25 mouse cellular contexts compared by ENCODE assay signal in the genomic region with DNA sequence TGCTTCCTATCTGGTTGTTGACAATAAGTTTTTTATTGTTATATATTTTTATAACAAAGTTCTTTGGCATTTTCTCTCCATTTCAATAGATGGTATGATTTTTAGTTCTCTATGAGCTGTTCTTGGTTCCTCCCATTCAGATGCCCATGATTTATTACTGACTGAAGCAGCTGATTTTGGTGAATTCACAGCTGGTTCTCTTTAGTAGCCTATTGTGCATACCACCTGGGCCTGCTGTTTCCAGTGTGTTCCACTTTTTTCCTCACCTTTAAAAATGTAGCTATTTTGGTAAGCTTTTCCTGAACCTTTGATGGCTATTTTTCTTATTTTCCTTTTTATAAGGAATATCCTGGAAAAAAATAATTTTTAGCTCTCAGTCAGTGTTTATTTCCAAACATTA.
DNase-seq lines count a peak whose midpoint lies in the region; ATAC-seq and TF ChIP-seq lines count a peak whose summit lies in the region.
"Had no signal": no experiment of that assay in that cellular context is flagged by ENCODE, and none has a peak within 500 bp of the region (broad histone marks: within the 10 kb centered on the region; RNA-seq: fewer than 3 reads in every experiment).

No protein-coding gene starts in this region.

- DNase-seq in embryo, embryonic 11 days: peak; percentile 20
- DNase-seq in embryo, embryonic 9.5 days (ENCODE audit: extremely low spot score): no peak
- peak; percentile 4 for DNase-seq in midbrain, postnatal 0 days (ENCODE audit: low spot score)
- DNase-seq in mesoderm, embryonic 11.5 days (ENCODE audit: low read depth, low spot score): peak; percentile 28
- no peak for DNase-seq in cerebellum, adult 9-11 months
- DNase-seq: adrenal gland, postnatal 10 days; adrenal gland, postnatal 36 days; B cell, adult 2 months; cerebellum, adult 11 months; cerebellum, adult 2 months; cerebellum, postnatal 14 days; gastrocnemius, adult 2 months; gastrocnemius, postnatal 14 days; heart, adult 11 months had no signal

- no peaks in the 10 kb centered on the region for H3K27me3 ChIP-seq in midbrain, postnatal 0 days (ENCODE audit: insufficient read depth, low read length)
- H3K27me3 ChIP-seq in midbrain, embryonic 13.5 days: no peaks in the 10 kb centered on the region
- H3K27me3 ChIP-seq: CH12.LX; forebrain, embryonic 13.5 days; hindbrain, embryonic 12.5 days; hindbrain, embryonic 15.5 days; Patski had no signal

- H3K4me3 ChIP-seq in midbrain, postnatal 0 days (ENCODE audit: low read depth, low read length): no peak overlapping the region
- H3K4me3 ChIP-seq in midbrain, embryonic 13.5 days (replicated peaks): no peak overlapping the region
- H3K4me3 ChIP-seq: forebrain, embryonic 10.5 days; forebrain, embryonic 13.5 days; gastrocnemius, adult 2 months; hindbrain, embryonic 12.5 days; hindbrain, embryonic 15.5 days had no signal

- H3K4me1 ChIP-seq in midbrain, postnatal 0 days (ENCODE audit: insufficient read depth, low read length): no peaks in the 10 kb centered on the region
- no peaks in the 10 kb centered on the region for H3K4me1 ChIP-seq in midbrain, embryonic 13.5 days (replicated peaks)
- H3K4me1 ChIP-seq: forebrain, embryonic 10.5 days; forebrain, embryonic 13.5 days; hindbrain, embryonic 12.5 days; hindbrain, embryonic 15.5 days had no signal

- no peaks in the 10 kb centered on the region for H3K9me3 ChIP-seq in midbrain, postnatal 0 days (ENCODE audit: low read length)
- H3K9me3 ChIP-seq in midbrain, embryonic 13.5 days: no peaks in the 10 kb centered on the region
- H3K9me3 ChIP-seq: forebrain, embryonic 10.5 days; forebrain, embryonic 13.5 days; G1E; hindbrain, embryonic 12.5 days had no signal

- TF ChIP-seq CTCF in midbrain, postnatal 0 days (IDR thresholded peaks at IDR 0.05): no peak

- no peak for ATAC-seq in midbrain, postnatal 0 days (ENCODE audit: low FRiP score)
- ATAC-seq in midbrain, embryonic 13.5 days: no peak
- ATAC-seq: forebrain, embryonic 13.5 days; forebrain, embryonic 16.5 days; intestine, postnatal 0 days; Patski had no signal

- no peak overlapping the region for H3K4me2 ChIP-seq in midbrain, postnatal 0 days (ENCODE audit: low read depth, low read length, poor library complexity, severe bottlenecking)
- no peak overlapping the region for H3K4me2 ChIP-seq in midbrain, embryonic 13.5 days (replicated peaks)
- H3K4me2 ChIP-seq: forebrain, embryonic 13.5 days; heart, embryonic 11.5 days; hindbrain, embryonic 12.5 days; hindbrain, embryonic 15.5 days had no signal

- no peaks in the 10 kb centered on the region for H3K36me3 ChIP-seq in midbrain, postnatal 0 days (ENCODE audit: insufficient read depth, low read length)
- no peaks in the 10 kb centered on the region for H3K36me3 ChIP-seq in midbrain, embryonic 13.5 days
- H3K36me3 ChIP-seq: forebrain, embryonic 10.5 days; G1E; hindbrain, embryonic 12.5 days; hindbrain, embryonic 15.5 days had no signal

- no peak overlapping the region for H3K27ac ChIP-seq in midbrain, postnatal 0 days (ENCODE audit: low read depth, low read length)
- H3K27ac ChIP-seq in midbrain, embryonic 13.5 days: no peak overlapping the region
- H3K27ac ChIP-seq: forebrain, embryonic 10.5 days; forebrain, embryonic 13.5 days; gastrocnemius, adult 2 months; hindbrain, embryonic 12.5 days; hindbrain, embryonic 15.5 days had no signal

- H3K9ac ChIP-seq in midbrain, postnatal 0 days (replicated peaks; ENCODE audit: low read length, poor library complexity, severe bottlenecking): no peak overlapping the region
- H3K9ac ChIP-seq in midbrain, embryonic 13.5 days (replicated peaks): no peak overlapping the region
- H3K9ac ChIP-seq: forebrain, embryonic 13.5 days; hindbrain, embryonic 12.5 days; hindbrain, embryonic 15.5 days had no signal

Comparison
In these comparisons a context has a peak if more than half of its experiments do, and no peak if none do; other contexts are left out.
1. DNase-seq: peak in embryo, embryonic 11 days (single experiment), midbrain, postnatal 0 days (single experiment) and mesoderm, embryonic 11.5 days (single experiment); none in embryo, embryonic 9.5 days (single experiment) and cerebellum, adult 9-11 months (single experiment).